Mouse (Mus musculus) ES-E14 (cell line): ENCODE data around the gene Olfr218.

ENCODE experiments used
- CHD2 ChIP-seq: IDR thresholded peaks from 2 replicates; pipeline ENCODE4 v1.6.1; 2014; ENCODE audit warnings: mild to moderate bottlenecking, low read depth, low read length, inconsistent platforms
- MAFK ChIP-seq: IDR thresholded peaks from 2 replicates; pipeline ENCODE4 v1.6.1; 2014; ENCODE audit warnings: mild to moderate bottlenecking, low read depth, low read length, inconsistent platforms; ENCODE audit not compliant: insufficient read depth
- ZNF384 ChIP-seq: IDR thresholded peaks from 2 replicates; pipeline ENCODE4 v1.6.1; 2012; ENCODE audit warnings: low read depth, low read length, inconsistent platforms

DNA sequence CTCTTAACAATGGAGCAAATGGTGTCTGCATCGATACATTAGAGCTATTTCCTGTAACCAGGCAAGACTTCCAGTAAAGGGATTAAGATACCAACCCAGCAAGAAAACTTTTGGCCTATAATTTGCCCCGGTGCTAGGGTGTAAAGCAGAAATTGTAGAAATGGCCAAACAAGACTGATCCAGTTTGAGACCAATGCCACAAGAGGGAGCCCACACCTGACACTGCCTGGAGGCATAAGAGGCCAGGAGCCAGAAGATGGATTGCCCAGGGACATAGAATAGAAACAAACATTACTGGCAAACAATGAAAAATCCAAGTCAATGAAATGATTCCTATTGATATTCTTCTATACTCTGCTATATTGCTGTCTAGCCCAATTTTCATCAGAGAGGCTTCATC, 1.2 kb upstream of the Olfr218 start:
- TF ChIP-seq ZNF384 (no peak), CHD2 (no peak), MAFK (no peak)
